ENCODE assay signal across 8 mouse cellular contexts in the genomic region with DNA sequence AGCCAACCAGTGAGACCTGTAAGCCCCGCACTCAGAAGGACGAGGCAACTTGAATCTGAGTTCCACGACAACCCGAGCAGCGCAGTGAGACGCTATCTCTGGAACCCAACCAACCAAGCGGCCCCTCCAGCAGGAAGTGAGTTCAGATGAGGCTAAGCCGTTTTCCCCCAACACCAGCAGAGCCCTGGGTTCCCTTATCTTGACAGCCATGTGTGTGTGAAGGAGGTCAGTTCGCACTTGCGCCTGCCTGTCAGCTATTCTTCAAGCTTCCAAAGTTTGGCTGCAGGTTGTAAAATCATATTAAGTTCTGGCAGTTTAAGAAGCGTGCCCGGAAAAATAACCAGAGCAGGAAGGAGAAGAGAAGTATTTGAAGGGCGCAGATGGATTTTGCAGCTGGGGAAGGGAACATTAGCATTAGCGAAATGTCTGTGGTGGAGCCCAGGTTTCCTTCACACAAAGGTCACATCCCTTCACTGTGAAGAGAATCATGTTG.
DNase-seq lines count a peak whose midpoint lies in the region; ATAC-seq and TF ChIP-seq lines count a peak whose summit lies in the region.

No protein-coding gene starts in this region.

- TF ChIP-seq CTCF in kidney, postnatal 0 days (IDR thresholded peaks at IDR 0.05; ENCODE audit: low read depth), result no peak

- H3K36me3 ChIP-seq in hindbrain, embryonic 15.5 days, result no peaks in the 10 kb centered on the region
- no peaks in the 10 kb centered on the region for H3K36me3 ChIP-seq in hindbrain, embryonic 13.5 days
- H3K36me3 ChIP-seq in kidney, postnatal 0 days (ENCODE audit: insufficient read depth, low read length), result no peaks in the 10 kb centered on the region
- H3K36me3 ChIP-seq in megakaryocyte, embryonic 14.5 days (replicated peaks; ENCODE audit: low read length), result no peaks in the 10 kb centered on the region
- H3K36me3 ChIP-seq in forebrain, embryonic 12.5 days (replicated peaks), result no peaks in the 10 kb centered on the region

- intact Hi-C loops in gastrocnemius, postnatal 14 days (cut with DNase I; ENCODE audit: low total_unique reads), result no loop called here

- ATAC-seq in hindbrain, embryonic 15.5 days (ENCODE audit: low FRiP score, low read depth), result no peak
- ATAC-seq in hindbrain, embryonic 13.5 days (ENCODE audit: low FRiP score), result no peak
- ATAC-seq in kidney, postnatal 0 days (replicated peaks; ENCODE audit: low FRiP score, low read depth), result no peak
- ATAC-seq in forebrain, embryonic 12.5 days (ENCODE audit: low FRiP score), result no peak

- no peaks in the 10 kb centered on the region for H3K27me3 ChIP-seq in hindbrain, embryonic 15.5 days
- no peaks in the 10 kb centered on the region for H3K27me3 ChIP-seq in hindbrain, embryonic 13.5 days
- H3K27me3 ChIP-seq in kidney, postnatal 0 days (ENCODE audit: insufficient read depth, low read length), result no peaks in the 10 kb centered on the region
- no peaks in the 10 kb centered on the region for H3K27me3 ChIP-seq in megakaryocyte, embryonic 14.5 days (replicated peaks)
- no peaks in the 10 kb centered on the region for H3K27me3 ChIP-seq in forebrain, embryonic 12.5 days

- peak overlapping the region; percentile 1; the same call in 1 of the 2 replicates for H3K4me2 ChIP-seq in hindbrain, embryonic 15.5 days
- H3K4me2 ChIP-seq in hindbrain, embryonic 13.5 days, result no peak overlapping the region
- peak overlapping the region; percentile 31 for H3K4me2 ChIP-seq in kidney, postnatal 0 days (ENCODE audit: low read length)
- no peak overlapping the region for H3K4me2 ChIP-seq in forebrain, embryonic 12.5 days

- WGBS in hindbrain, embryonic 15.5 days, result 79% methylated on average over 14 of the region's 14 CpGs
- WGBS in hindbrain, embryonic 13.5 days, result 84% methylated on average over 14 of the region's 14 CpGs
- 45% methylated on average over 14 of the region's 14 CpGs for WGBS in kidney, postnatal 0 days
- 92% methylated on average over 14 of the region's 14 CpGs for WGBS in forebrain, embryonic 12.5 days

- H3K4me1 ChIP-seq in hindbrain, embryonic 15.5 days (replicated peaks), result 0 out of 2 replicates have a peak, but pooled peaks cover 7% of the 10 kb centered on the region
- peaks cover 16% of the 10 kb centered on the region; the same call in 1 of the 2 replicates for H3K4me1 ChIP-seq in hindbrain, embryonic 13.5 days (replicated peaks)
- peaks cover 10% of the 10 kb centered on the region; the same call in 1 of the 2 replicates for H3K4me1 ChIP-seq in kidney, postnatal 0 days (replicated peaks; ENCODE audit: insufficient read depth, low read length)
- peaks cover 88% of the 10 kb centered on the region for H3K4me1 ChIP-seq in megakaryocyte, embryonic 14.5 days
- peaks cover 3% of the 10 kb centered on the region; the same call in 1 of the 2 replicates for H3K4me1 ChIP-seq in forebrain, embryonic 12.5 days

- H3K27ac ChIP-seq in hindbrain, embryonic 15.5 days (replicated peaks), result no peak overlapping the region
- no peak overlapping the region for H3K27ac ChIP-seq in hindbrain, embryonic 13.5 days
- no peak overlapping the region for H3K27ac ChIP-seq in kidney, postnatal 0 days
- H3K27ac ChIP-seq in forebrain, embryonic 12.5 days, result no peak overlapping the region

- H3K9me3 ChIP-seq in hindbrain, embryonic 15.5 days, result no peaks in the 10 kb centered on the region
- H3K9me3 ChIP-seq in hindbrain, embryonic 13.5 days, result no peaks in the 10 kb centered on the region
- H3K9me3 ChIP-seq in kidney, postnatal 0 days (replicated peaks; ENCODE audit: low read length), result no peaks in the 10 kb centered on the region
- no peaks in the 10 kb centered on the region for H3K9me3 ChIP-seq in megakaryocyte, embryonic 14.5 days
- no peaks in the 10 kb centered on the region for H3K9me3 ChIP-seq in forebrain, embryonic 12.5 days

- peak; percentile 43 for DNase-seq in gastrocnemius, postnatal 14 days
- DNase-seq in kidney, postnatal 0 days (ENCODE audit: low spot score), result peak; percentile 57
- peak; percentile 25 for DNase-seq in yolk sac, embryonic 10.5 days (ENCODE audit: low spot score)
- no peak for DNase-seq in left cerebral cortex, adult 18-20 months (ENCODE audit: low spot score in 2 of 2)

- no peak overlapping the region for H3K9ac ChIP-seq in hindbrain, embryonic 15.5 days
- H3K9ac ChIP-seq in hindbrain, embryonic 13.5 days, result no peak overlapping the region
- no peak overlapping the region for H3K9ac ChIP-seq in kidney, postnatal 0 days (ENCODE audit: low read depth, low read length)
- no peak overlapping the region for H3K9ac ChIP-seq in forebrain, embryonic 12.5 days

- H3K4me3 ChIP-seq in hindbrain, embryonic 15.5 days, result no peak overlapping the region
- no peak overlapping the region for H3K4me3 ChIP-seq in hindbrain, embryonic 13.5 days
- no peak overlapping the region for H3K4me3 ChIP-seq in kidney, postnatal 0 days (replicated peaks; ENCODE audit: low read depth, low read length)
- peak overlapping the region; percentile 90 for H3K4me3 ChIP-seq in megakaryocyte, embryonic 14.5 days (replicated peaks)
- no peak overlapping the region for H3K4me3 ChIP-seq in forebrain, embryonic 12.5 days (replicated peaks)

Comparison
In these comparisons a context has a peak if more than half of its experiments do, and no peak if none do; other contexts are left out.
1. H3K4me2 ChIP-seq: peak in hindbrain, embryonic 15.5 days (single experiment) and kidney, postnatal 0 days (single experiment); none in hindbrain, embryonic 13.5 days (single experiment) and forebrain, embryonic 12.5 days (single experiment).
2. DNase-seq: peak in gastrocnemius, postnatal 14 days (single experiment), kidney, postnatal 0 days (single experiment) and yolk sac, embryonic 10.5 days (single experiment); none in left cerebral cortex, adult 18-20 months (0 of 2).